Comparison of ENCODE assay signal across 18 mouse cellular contexts in genomic region chr3:127077369-127077768, GRCm38 (mm10).
"Had no signal": no experiment of that assay in that cellular context is flagged by ENCODE, and none has a peak within 500 bp of the region (broad histone marks: within the 10 kb centered on the region; RNA-seq: fewer than 3 reads in every experiment).

No protein-coding gene starts in this region.

- H3K36me3 ChIP-seq: lung, embryonic 15.5 days; midbrain, embryonic 15.5 days; neural tube, embryonic 12.5 days; stomach, embryonic 15.5 days had no signal

- ATAC-seq: liver, postnatal 0 days; lung, postnatal 0 days; midbrain, embryonic 13.5 days; midbrain, embryonic 15.5 days had no signal

- H3K9me3 ChIP-seq: lung, embryonic 15.5 days; midbrain, embryonic 13.5 days; midbrain, embryonic 15.5 days; neural tube, embryonic 12.5 days; stomach, embryonic 15.5 days had no signal

- H3K4me2 ChIP-seq: lung, embryonic 15.5 days; midbrain, embryonic 11.5 days; midbrain, embryonic 13.5 days; midbrain, embryonic 15.5 days; neural tube, embryonic 12.5 days; stomach, embryonic 15.5 days had no signal

- H3K4me3 ChIP-seq: lung, embryonic 15.5 days; megakaryocyte, embryonic 14.5 days; midbrain, embryonic 13.5 days; midbrain, embryonic 15.5 days; neural tube, embryonic 12.5 days; stomach, embryonic 15.5 days had no signal

- H3K9ac ChIP-seq: liver, postnatal 0 days; lung, embryonic 15.5 days; midbrain, embryonic 13.5 days; midbrain, embryonic 15.5 days; neural tube, embryonic 12.5 days; stomach, embryonic 15.5 days had no signal

- H3K4me1 ChIP-seq: lung, embryonic 15.5 days; megakaryocyte, embryonic 14.5 days; midbrain, embryonic 15.5 days; neural tube, embryonic 12.5 days; stomach, embryonic 15.5 days had no signal

- H3K27me3 ChIP-seq: lung, embryonic 15.5 days; megakaryocyte, embryonic 14.5 days; midbrain, embryonic 13.5 days; midbrain, embryonic 15.5 days; neural tube, embryonic 12.5 days; stomach, embryonic 15.5 days had no signal

- H3K27ac ChIP-seq: lung, embryonic 15.5 days; macrophage; midbrain, embryonic 13.5 days; midbrain, embryonic 15.5 days; neural tube, embryonic 12.5 days; stomach, embryonic 15.5 days; stomach, postnatal 0 days had no signal

- DNase-seq: liver, postnatal 0 days; lung, adult 2 months; lung, postnatal 14 days; lung, postnatal 36 days; right cerebral cortex, postnatal 14 days; thymus, adult 2 months; thymus, postnatal 25 days; thymus, postnatal 4 days had no signal
